Mouse (Mus musculus): ENCODE results near the gene Igdcc3.

- TF ChIP-seq CTCF (IDR thresholded peaks at IDR 0.05; ENCODE audit: low read depth) (no peak), EP300 (IDR thresholded peaks at IDR 0.05; ENCODE audit: low read depth) (no peak)
Observed at GRCm38 (mm10) chr9:65195621-65195981, 54.6 kb downstream of the Igdcc3 start.

All from heart, postnatal 0 days (tissue).